Mouse (Mus musculus): ENCODE measurements around the gene Rcc2.

Gene Rcc2

DNA sequence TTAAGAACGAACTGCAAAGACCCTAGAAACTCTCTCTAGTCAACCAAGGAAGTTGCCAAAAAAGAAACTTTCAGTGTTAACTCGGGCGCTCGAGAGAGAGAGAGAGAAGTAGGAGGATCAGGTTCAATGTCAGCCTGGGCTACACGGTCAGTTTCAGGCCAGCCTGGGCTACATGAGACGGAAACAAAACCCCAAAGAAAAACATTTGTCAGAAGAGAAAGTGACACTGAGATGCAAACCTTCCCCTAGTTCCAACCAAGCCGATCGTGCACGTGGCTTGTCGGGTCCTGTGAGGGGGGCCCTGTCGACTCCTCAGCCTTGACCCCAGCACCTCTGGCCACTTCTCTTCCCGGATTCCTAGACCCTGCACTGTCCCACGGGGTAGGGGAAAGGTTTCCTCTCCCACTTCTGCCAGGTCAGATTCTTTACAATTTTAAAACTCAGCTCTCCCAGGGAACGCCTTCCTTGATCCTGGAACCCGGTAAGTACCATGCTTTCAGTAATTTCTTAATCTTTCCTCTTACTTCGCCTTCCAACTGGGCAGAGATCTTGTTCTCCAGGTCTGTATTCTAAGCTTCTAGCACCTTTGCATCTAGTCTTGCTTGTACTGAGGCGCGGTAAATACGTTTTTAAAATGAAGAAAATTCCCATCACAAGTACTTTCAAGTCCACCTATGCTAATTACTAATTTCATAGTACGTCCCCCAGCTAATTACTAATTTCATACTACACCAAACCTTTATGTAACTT, at the start of gene Rcc2:
Gene Rcc2 (plus strand): TSS at position 273 of the 750 bp plus-strand sequence.
- DNase-seq (ENCODE audit: low spot score): no peak

GRCm38 (mm10) chr4:140653835-140654583, 46.3 kb upstream of the Rcc2 start:
- DNase-seq (ENCODE audit: low spot score): no peak

GRCm38 (mm10) chr4:140654798-140655197, 45.5 kb upstream of the Rcc2 start:
- DNase-seq (ENCODE audit: low spot score): no peak

- DNase-seq (ENCODE audit: low spot score): no peak
These were observed 43.8 kb upstream of the Rcc2 start for GRCm38 (mm10) chr4:140656529-140656928.

DNA sequence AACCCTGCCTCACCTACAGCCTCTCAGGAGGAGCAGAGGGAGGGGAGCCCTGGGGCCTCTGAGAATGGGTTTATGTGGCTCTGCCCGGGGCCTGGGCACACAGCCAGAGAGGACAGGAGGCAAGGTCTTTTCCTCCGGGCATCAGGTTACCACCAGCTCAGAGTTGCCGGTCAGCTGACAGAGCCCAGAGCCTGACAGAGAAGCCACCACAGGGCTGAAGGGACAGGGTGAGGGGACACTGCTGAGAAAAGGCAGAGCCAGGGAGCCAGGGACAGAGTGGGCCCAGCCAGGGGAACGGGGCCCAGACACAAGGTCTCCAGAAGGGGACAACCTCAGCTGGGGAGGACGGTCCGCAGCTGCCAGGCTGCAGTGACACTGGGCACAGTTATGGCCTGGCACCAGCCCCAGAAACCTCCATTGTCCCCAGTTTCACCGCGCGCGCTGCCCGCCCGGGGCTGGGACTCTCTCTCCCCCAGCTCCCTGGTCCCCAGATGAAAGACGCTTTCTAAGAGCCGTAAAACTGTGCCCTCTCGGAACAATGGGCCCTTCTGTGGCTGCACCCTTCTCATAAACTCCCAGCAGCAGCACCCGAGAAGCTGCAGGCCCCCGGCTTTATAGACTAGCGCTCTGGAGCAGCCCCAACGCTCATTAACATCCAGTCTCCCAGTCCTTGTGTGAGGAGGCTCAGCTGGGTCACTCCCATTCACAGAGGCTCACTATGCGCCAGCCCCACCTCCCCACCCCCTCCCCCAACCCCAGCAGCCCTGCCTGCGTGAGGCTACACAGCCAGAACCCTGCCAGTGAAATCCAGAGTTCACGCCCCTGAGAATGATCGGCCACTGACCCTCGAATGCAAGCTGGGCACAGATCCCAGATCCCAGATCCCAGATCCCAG, 42.4 kb upstream of the Rcc2 start:
- DNase-seq (ENCODE audit: low spot score): no peak

- no peak for DNase-seq (ENCODE audit: low spot score)
These were observed 38.8 kb upstream of the Rcc2 start for GRCm38 (mm10) chr4:140661406-140662022.

GRCm38 (mm10) chr4:140662453-140662852, 37.9 kb upstream of the Rcc2 start:
- DNase-seq (ENCODE audit: low spot score): no peak

DNA sequence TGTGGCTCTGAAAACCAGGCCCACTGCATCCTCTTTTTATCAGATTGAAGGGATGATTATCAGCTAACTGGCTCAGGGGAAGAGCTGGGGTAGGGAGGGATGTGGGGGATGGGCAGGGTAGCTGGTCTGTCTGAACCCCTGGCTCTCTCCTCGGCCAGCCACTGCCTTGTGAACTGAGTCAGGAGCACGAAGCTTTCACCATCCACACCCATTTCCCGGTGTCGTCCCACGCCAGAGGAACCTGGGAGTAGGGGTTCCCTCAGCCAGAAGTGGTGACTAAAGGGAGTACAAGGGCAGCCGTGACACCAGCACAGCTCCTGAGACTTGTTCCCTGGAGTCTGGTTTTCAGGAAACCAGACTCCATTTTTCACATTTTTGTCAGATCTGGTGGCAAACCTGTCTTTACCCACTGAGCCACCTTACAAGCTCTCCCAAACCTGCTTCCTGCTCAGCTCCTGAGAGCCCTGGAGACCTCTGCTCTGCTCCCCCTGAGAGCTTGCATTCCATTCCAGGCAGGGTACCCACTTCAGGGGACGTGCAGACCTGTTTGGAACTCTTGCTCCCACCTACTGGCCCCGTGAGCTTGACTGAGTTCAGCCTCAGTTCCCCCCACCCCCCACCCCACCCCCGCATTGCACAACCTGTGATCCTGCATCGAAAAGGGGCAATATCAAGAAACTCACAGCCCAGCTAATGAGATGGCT, 37.3 kb upstream of the Rcc2 start:
- DNase-seq (ENCODE audit: low spot score): no peak

- DNase-seq (ENCODE audit: low spot score): no peak
These were observed 35.3 kb upstream of the Rcc2 start for GRCm38 (mm10) chr4:140665053-140665452.

GRCm38 (mm10) chr4:140665760-140666159, 34.6 kb upstream of the Rcc2 start, which contains the start of gene Arhgef10l:
Gene Arhgef10l, minus strand, starts transcription at chr4:140666012.
- peak; percentile 67 for DNase-seq (ENCODE audit: low spot score)

GRCm38 (mm10) chr4:140667802-140668201, 32.5 kb upstream of the Rcc2 start:
- DNase-seq (ENCODE audit: low spot score): no peak

GRCm38 (mm10) chr4:140673527-140674264, 26.6 kb upstream of the Rcc2 start:
- DNase-seq (ENCODE audit: low spot score): no peak

GRCm38 (mm10) chr4:140674345-140674926, 25.9 kb upstream of the Rcc2 start:
- DNase-seq (ENCODE audit: low spot score): peak; percentile 72

DNA sequence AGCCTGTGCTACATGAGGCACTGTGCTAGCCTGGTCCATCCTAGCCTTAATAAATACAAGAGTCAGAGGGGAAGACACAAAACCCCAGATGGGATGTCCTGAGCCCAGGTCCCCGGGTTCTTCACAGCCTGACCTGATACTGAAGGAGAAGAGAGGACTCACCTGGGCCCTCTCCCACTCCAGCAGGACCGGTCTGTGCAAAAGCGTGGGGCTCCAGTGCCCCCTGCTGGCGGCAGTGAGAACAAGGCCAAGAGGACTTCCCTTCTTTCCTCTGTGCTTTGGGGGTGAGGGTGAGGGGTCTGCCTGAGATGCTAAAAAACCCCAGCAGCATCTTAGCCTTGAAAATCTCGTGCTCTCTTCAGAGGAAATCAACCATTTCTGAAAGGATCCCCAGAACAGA, 21.3 kb upstream of the Rcc2 start:
- DNase-seq (ENCODE audit: low spot score): no peak

DNA sequence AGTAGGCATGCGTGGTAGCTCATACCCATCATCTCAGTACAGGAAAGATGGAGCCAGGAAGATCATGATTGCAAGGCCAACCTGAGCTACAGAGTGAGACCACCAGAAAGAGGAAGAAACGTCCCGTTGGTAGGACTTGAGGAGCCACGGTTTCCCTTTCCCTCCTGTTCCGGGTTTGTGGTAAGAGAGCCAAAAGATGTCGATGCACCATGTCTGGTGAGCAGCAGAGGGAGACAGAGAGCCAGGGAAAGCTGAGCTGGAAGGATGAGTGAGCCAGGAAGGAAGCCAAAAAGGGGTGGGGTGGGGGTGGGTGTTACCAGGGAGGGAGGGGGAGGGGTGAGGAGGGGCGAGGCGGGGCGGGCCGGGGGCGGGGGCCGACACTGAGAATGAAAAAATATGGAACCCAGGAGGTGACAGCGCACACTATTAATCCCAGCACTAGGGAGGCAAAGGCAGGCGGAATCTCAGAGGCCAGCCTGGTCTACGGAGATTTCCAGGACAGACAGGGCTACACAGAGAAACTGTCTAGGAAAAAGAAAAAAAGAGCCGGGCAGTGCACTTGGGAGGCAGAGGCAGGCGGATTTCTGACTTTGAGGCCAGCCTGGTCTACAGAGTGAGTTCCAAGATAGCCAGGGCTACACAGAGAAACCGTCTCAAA, 20.5 kb upstream of the Rcc2 start:
- DNase-seq (ENCODE audit: low spot score): peak; percentile 53

DNA sequence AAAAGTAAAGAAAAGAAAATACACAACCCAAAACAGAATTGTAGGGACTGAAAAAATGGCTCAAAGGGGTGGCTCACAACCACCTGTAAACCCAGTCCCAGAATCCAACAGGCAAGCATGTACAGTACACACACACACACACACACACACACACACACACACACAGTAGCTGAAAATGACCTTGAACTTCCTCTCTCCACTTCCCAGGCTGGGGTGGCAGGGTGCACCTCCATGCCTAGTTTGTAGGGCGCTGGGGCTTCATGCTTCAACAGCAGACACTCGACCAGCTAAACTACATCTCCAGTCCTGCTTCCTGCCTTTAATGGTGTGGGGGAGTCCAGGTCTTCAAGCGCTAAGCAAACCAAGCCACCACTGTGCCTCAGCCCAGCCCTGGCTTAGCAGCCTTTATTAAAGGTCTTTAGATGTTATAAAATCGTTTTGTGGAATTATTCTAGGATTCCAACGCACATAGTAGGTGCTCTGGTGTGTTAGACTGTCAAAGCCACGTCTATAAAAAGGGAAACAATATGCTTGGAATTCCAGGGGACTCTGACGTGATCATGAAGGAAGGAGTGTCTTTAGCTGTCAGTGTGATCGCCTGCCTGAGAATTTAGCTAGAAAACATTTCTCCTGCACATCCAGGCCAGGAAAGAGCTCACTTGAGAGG, 19.5 kb upstream of the Rcc2 start:
- no peak for DNase-seq (ENCODE audit: low spot score)

DNA sequence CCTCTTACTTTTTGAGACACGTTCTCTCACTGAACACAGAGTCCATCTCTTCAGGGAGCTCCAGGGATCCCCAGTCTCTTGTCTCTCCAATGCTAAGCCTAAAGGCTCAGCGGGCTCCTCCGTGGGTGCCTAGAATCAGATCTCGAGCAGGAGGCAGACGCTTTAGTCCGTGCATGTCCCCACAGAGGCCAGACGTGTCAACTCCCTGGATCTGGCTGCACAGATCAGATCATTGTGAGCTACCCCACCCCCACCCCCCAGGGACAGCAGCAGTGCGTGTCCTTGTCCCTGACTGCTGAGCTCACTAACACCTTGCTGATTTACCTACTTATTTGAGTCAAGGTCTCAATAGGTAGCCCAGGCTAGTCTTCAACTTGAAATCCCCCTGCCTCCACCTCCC, 16.7 kb upstream of the Rcc2 start:
- DNase-seq (ENCODE audit: low spot score): no peak

DNA sequence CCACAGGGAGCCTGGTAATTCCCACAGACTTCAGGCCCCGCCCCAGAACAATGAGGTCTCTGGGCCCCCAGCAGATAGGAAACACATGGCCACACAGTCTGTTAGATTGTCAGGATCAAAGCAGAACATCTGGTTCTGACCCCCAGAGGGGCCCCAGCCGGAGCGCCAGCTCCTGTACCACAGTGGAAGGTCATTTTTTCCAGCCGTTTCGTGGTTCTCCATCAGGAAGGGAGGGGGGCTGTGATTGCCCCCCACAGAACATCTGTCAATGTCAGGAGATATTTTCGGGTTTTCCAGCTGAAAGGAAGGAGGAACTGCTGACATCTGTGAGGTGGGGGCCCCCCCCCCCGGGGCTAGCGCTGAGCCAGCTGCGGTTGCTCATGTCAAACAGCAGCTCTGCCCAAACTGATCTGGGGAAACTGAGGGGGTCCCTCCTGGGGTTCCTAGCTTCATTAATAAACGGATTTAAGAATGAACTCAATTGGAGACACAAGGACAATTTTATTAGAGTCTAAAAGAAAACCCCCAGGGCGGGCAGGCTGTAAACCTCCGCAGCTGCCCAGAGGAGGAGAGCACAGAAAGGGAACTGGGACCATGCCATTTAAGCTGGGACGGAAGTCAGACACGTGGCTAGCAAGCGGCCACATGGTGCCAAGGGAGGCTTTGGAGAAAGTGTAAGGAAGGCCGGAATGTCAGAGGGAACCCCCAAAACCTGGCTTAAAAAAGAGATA, 16.0 kb upstream of the Rcc2 start:
- DNase-seq (ENCODE audit: low spot score): no peak

Data from urinary bladder, postnatal 10 days (tissue).